Mouse (Mus musculus): Measurements from ENCODE around the gene Olfr605.
"Not testable (repeated sequence)": the region's sequence is repeated elsewhere in the genome, so short reads cannot be mapped to it uniquely, and the experiment has no call there.

Olfr605 gene

GRCm38 (mm10) chr7:103445339-103445738 is at the start of gene Olfr605:
Gene Olfr605 (minus strand): TSS chr7:103445439.
- no peak for DNase-seq

- DNase-seq: peak in 1 of 2 experiments; percentile 25
Observed at GRCm38 (mm10) chr7:103477106-103477505, 31.9 kb upstream of the Olfr605 start.

- no peak for DNase-seq
Observed at GRCm38 (mm10) chr7:103469577-103469976, 24.3 kb upstream of the Olfr605 start, which contains the start of gene Olfr608. Gene Olfr608 (plus strand): TSS chr7:103469877.

GRCm38 (mm10) chr7:103460590-103460989 is 15.4 kb upstream of the Olfr605 start:
- DNase-seq: no peak

- DNase-seq: no peak
Observed at GRCm38 (mm10) chr7:103448746-103449145, 3.5 kb upstream of the Olfr605 start, which contains the start of gene Olfr606. Gene Olfr606 (plus strand): TSS chr7:103449046.

GRCm38 (mm10) chr7:103414772-103415171 is 30.5 kb downstream of the Olfr605 start, which contains the start of gene Usp17lc:
Gene Usp17lc (plus strand): TSS chr7:103415072.
- not testable (repeated sequence) for DNase-seq

- not testable (repeated sequence) for DNase-seq
Observed at GRCm38 (mm10) chr7:103406521-103407055, 38.7 kb downstream of the Olfr605 start.

- DNase-seq: peak in 1 of 2 experiments; percentile 2
Observed at GRCm38 (mm10) chr7:103398981-103399380, 46.3 kb downstream of the Olfr605 start.

GRCm38 (mm10) chr7:103397758-103398157 is 47.5 kb downstream of the Olfr605 start:
- no peak for DNase-seq

Measured in kidney, adult 8-10 months (tissue).